Mouse (Mus musculus) layer of hippocampus, postnatal 36 days (tissue): ENCODE data around the gene Nepro. TPM values are rescaled to one million over a fixed set of nuclear protein-coding genes. Genes with fewer than 3 reads are reported as not detected.

Source experiments
- DNase-seq, 2 experiments: peaks; one replicate each; pipeline ENCODE4 v3.0.0; 2022
- total RNA-seq, 2 experiments: library from RNA; stranded (reverse); gene quantifications; 2 replicates each; pipeline ENCODE4 v1.2.3; 2021

The Nepro gene
- total RNA-seq, result 1 to 10 TPM; 5.4 to 6.0 TPM

GRCm38 (mm10) chr16:44724083-44724787 is at the start of gene Nepro:
Gene Nepro (plus strand): TSS chr16:44724301.
- peak; percentile 97 to 98 for DNase-seq

- no peak for DNase-seq
Measured at GRCm38 (mm10) chr16:44676357-44676756, 47.7 kb upstream of the Nepro start.

GRCm38 (mm10) chr16:44679082-44679481 is 45.0 kb upstream of the Nepro start:
- no peak for DNase-seq

- no peak for DNase-seq
Measured at GRCm38 (mm10) chr16:44679503-44679971, 44.6 kb upstream of the Nepro start.

GRCm38 (mm10) chr16:44680756-44681498 is 43.2 kb upstream of the Nepro start:
- peak in 1 of 2 experiments; percentile 41 for DNase-seq

GRCm38 (mm10) chr16:44684646-44685045 is 39.5 kb upstream of the Nepro start:
- no peak for DNase-seq

GRCm38 (mm10) chr16:44685401-44685800 is 38.7 kb upstream of the Nepro start:
- no peak for DNase-seq

- DNase-seq, result no peak
Measured at GRCm38 (mm10) chr16:44686991-44687718, 36.9 kb upstream of the Nepro start.

GRCm38 (mm10) chr16:44687719-44688420 is 36.2 kb upstream of the Nepro start:
- no peak for DNase-seq

- DNase-seq, result no peak
Measured at GRCm38 (mm10) chr16:44688507-44688906, 35.6 kb upstream of the Nepro start.

GRCm38 (mm10) chr16:44690501-44690900 is 33.6 kb upstream of the Nepro start:
- DNase-seq, result no peak

- no peak for DNase-seq
Measured at GRCm38 (mm10) chr16:44691066-44691465, 33.0 kb upstream of the Nepro start.

- DNase-seq, result peak; percentile 47 to 64
Measured at GRCm38 (mm10) chr16:44691561-44692141, 32.5 kb upstream of the Nepro start.

GRCm38 (mm10) chr16:44692541-44692940 is 31.6 kb upstream of the Nepro start:
- DNase-seq, result no peak

GRCm38 (mm10) chr16:44693695-44694094 is 30.4 kb upstream of the Nepro start:
- DNase-seq, result no peak

GRCm38 (mm10) chr16:44695214-44695858 is 28.8 kb upstream of the Nepro start:
- no peak for DNase-seq

- DNase-seq, result no peak
Measured at GRCm38 (mm10) chr16:44695859-44696620, 28.1 kb upstream of the Nepro start.

GRCm38 (mm10) chr16:44697473-44698205 is 26.5 kb upstream of the Nepro start:
- no peak for DNase-seq

GRCm38 (mm10) chr16:44701155-44701554 is 22.9 kb upstream of the Nepro start:
- no peak for DNase-seq

GRCm38 (mm10) chr16:44702272-44702671 is 21.8 kb upstream of the Nepro start:
- no peak for DNase-seq
